Mouse (Mus musculus): ENCODE data around the gene Ptprn2.

DNA sequence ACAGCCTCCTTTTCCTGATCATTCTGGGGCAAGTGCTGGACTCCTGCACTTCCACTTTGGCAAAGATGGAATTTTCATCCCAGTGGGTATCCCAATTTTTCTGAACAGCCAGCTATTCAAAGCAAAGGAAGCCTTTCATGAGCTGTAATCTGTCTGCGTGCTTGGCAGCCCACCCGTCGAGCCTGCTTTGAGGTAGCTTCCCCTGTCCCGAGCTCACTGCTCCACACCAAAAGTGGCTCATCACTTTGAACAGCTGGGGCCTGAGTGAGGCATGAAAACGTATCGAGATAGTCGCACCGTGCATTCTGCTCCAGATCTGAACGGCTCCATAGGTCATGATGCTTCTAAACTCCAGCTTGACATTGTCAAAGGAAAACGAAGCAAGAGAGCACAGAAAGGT lies 503.6 kb downstream of the Ptprn2 start:
- TF ChIP-seq POLR2A (IDR thresholded peaks at IDR 0.05; ENCODE audit: borderline replicate concordance, insufficient read depth, low read length) (no peak), CTCF (IDR thresholded peaks at IDR 0.05; ENCODE audit: borderline replicate concordance, insufficient read depth, low read depth, low read length) (no peak)
